Mouse (Mus musculus): ENCODE measurements around the gene Rspo1. TPM values are rescaled to one million over a fixed set of nuclear protein-coding genes. Genes with fewer than 3 reads are reported as not detected.

The Rspo1 gene
- polyA plus RNA-seq, 1 experiment from 2014 or later = 6.6 TPM

- Histone ChIP-seq H3K4me3 (no peak overlapping the region), H3K36me3 (peaks cover 48% of the 10 kb centered on the region)
- 64% methylated on average over 9 of the region's 9 CpGs for WGBS
Measured at GRCm38 (mm10) chr4:125055385-125055784, 69.2 kb downstream of the Rspo1 start.

DNA sequence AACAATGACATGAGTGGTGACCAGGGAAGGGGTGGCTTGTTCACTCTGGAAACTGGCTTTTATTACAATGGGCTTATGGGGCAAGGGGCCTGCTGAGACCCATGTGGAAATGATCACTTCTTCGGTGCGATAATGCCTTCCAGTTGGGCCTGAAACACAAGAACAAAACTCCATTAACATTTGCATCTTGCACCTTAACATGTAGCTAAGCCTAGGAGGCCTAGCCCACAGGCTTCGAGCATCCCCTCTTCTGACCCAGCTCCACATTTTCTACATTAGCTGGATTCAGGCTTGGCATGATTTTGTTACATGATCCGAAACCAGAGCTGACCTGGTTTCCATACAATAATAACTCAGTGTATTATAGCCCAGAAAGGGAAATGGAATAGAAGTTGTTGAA, 70.2 kb downstream of the Rspo1 start:
- Histone ChIP-seq H3K36me3 (peaks cover 38% of the 10 kb centered on the region), H3K4me1 (replicated peaks) (peaks cover 17% of the 10 kb centered on the region), H3K27ac (no peak overlapping the region), H3K4me3 (no peak overlapping the region), H3K9me3 (replicated peaks) (no peaks in the 10 kb centered on the region), H3K9ac (no peak overlapping the region), H3K27me3 (no peaks in the 10 kb centered on the region), H3K4me2 (no peak overlapping the region)
- 85% methylated on average over 4 of the region's 4 CpGs for WGBS
- no peak for ATAC-seq (replicated peaks; ENCODE audit: insufficient number of reproducible peaks, insufficient read depth, low FRiP score, low read depth)

More at GRCm38 (mm10) chr4:125055385-125055784, 69.2 kb downstream of the Rspo1 start:
- Histone ChIP-seq H3K4me1 (replicated peaks) (peaks cover 17% of the 10 kb centered on the region), H3K27me3 (no peaks in the 10 kb centered on the region), H3K9me3 (replicated peaks) (no peaks in the 10 kb centered on the region), H3K9ac (no peak overlapping the region), H3K4me2 (no peak overlapping the region), H3K27ac (no peak overlapping the region)
- no peak for ATAC-seq (replicated peaks; ENCODE audit: insufficient number of reproducible peaks, insufficient read depth, low FRiP score, low read depth)

GRCm38 (mm10) chr4:125057273-125057672, 71.0 kb downstream of the Rspo1 start:
- no peak overlapping the region; the same call in 1 of the 2 replicates for H3K4me2 ChIP-seq
- no peaks in the 10 kb centered on the region for H3K9me3 ChIP-seq (replicated peaks)
- H3K9ac ChIP-seq = no peak overlapping the region
- 12% methylated on average over 3 of the region's 3 CpGs for whole genome bisulfite sequencing
- peaks cover 31% of the 10 kb centered on the region for H3K36me3 ChIP-seq
- no peak overlapping the region for H3K4me3 ChIP-seq
- no peak for ATAC-seq (replicated peaks; ENCODE audit: insufficient number of reproducible peaks, insufficient read depth, low FRiP score, low read depth)
- 0 out of 2 replicates have a peak overlapping the region, but pooled peaks have one; percentile 14 for H3K27ac ChIP-seq
- no peaks in the 10 kb centered on the region for H3K27me3 ChIP-seq
- peaks cover 17% of the 10 kb centered on the region for H3K4me1 ChIP-seq (replicated peaks)

DNA sequence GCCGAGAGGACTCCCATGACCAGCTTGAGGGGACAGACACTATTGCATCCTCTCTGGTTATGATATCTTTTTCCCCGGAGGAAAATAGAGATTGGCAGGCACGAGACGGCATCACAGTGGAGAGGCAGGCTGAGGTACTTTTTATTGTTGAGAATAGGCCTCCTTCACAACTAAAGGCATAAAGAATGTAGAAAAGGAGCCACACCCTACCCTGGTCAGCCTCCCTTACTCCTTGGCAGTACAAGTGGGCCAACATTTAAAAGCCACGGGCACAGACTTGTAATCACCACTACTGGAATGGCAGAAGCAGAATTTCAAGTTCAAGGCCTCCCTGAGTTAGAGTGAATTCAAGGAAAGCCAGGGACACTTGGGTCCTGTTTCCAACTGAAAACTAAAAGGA, 71.8 kb downstream of the Rspo1 start:
- Histone ChIP-seq H3K36me3 (peaks cover 25% of the 10 kb centered on the region), H3K4me3 (no peak overlapping the region), H3K4me1 (replicated peaks) (peaks cover 17% of the 10 kb centered on the region), H3K27me3 (no peaks in the 10 kb centered on the region), H3K9ac (no peak overlapping the region), H3K9me3 (replicated peaks) (no peaks in the 10 kb centered on the region), H3K27ac (no peak overlapping the region), H3K4me2 (no peak overlapping the region)
- 31% methylated on average over 5 of the region's 5 CpGs for WGBS
- ATAC-seq (replicated peaks; ENCODE audit: insufficient number of reproducible peaks, insufficient read depth, low FRiP score, low read depth) = no peak

Other genes starting within 250 kb of the Rspo1 start
- 13.7 and 15.5 TPM in 2 replicates for gene Inpp5b, start 244.6 kb upstream of the Rspo1 start, polyA plus RNA-seq (2015; fragmentation: Nextera tagmentation; extraction: Ambion mirVana)
- gene Mtf1, start 184.3 kb upstream of the Rspo1 start, polyA plus RNA-seq (2015; fragmentation: Nextera tagmentation; extraction: Ambion mirVana) = 10.1 and 10.6 TPM in 2 replicates
- 20.4 and 23.8 TPM in 2 replicates for gene Yrdc, start 135.8 kb upstream of the Rspo1 start, polyA plus RNA-seq (2015; fragmentation: Nextera tagmentation; extraction: Ambion mirVana)
- gene 1110065P20Rik, start 135.2 kb upstream of the Rspo1 start, polyA plus RNA-seq (2015; fragmentation: Nextera tagmentation; extraction: Ambion mirVana) = 40.3 and 43.9 TPM in 2 replicates
- gene Maneal, start 124.3 kb upstream of the Rspo1 start, polyA plus RNA-seq (2015; fragmentation: Nextera tagmentation; extraction: Ambion mirVana) = 0.16 TPM in 1 of 2 replicates, not detected in the other
- 0.10 TPM in 1 of 2 replicates, not detected in the other for gene Epha10, start 105.5 kb upstream of the Rspo1 start, polyA plus RNA-seq (2015; fragmentation: Nextera tagmentation; extraction: Ambion mirVana)
- gene 9930104L06Rik, start 49.4 kb upstream of the Rspo1 start, polyA plus RNA-seq (2015; fragmentation: Nextera tagmentation; extraction: Ambion mirVana) = 8.2 and 9.7 TPM in 2 replicates
- 106 and 111 TPM in 2 replicates for gene Cdca8, start 47.1 kb upstream of the Rspo1 start, polyA plus RNA-seq (2015; fragmentation: Nextera tagmentation; extraction: Ambion mirVana)
- 52.1 and 55.6 TPM in 2 replicates for gene Gnl2, start 30.2 kb downstream of the Rspo1 start, polyA plus RNA-seq (2015; fragmentation: Nextera tagmentation; extraction: Ambion mirVana)
- 0.16 and 0.39 TPM in 2 replicates for gene Dnali1, start 79.3 kb downstream of the Rspo1 start, polyA plus RNA-seq (2015; fragmentation: Nextera tagmentation; extraction: Ambion mirVana)
- 16.1 and 20.1 TPM in 2 replicates for gene Snip1, start 80.2 kb downstream of the Rspo1 start, polyA plus RNA-seq (2015; fragmentation: Nextera tagmentation; extraction: Ambion mirVana)
- gene Meaf6, start 98.7 kb downstream of the Rspo1 start, polyA plus RNA-seq (2015; fragmentation: Nextera tagmentation; extraction: Ambion mirVana) = 36.7 and 38.0 TPM in 2 replicates
- 0.59 and 0.96 TPM in 2 replicates for gene Zc3h12a, start 141.4 kb downstream of the Rspo1 start, polyA plus RNA-seq (2015; fragmentation: Nextera tagmentation; extraction: Ambion mirVana)